Mouse (Mus musculus) kidney, postnatal 36 days (tissue): ENCODE data around the gene Ncam2.

Experiments used
- DNase-seq, 2 experiments: peaks; one replicate each; pipeline ENCODE4 v3.0.0; 2021 to 2022; ENCODE audit warnings: mixed read lengths in 2 of 2

Ncam2 gene

GRCm38 (mm10) chr16:81656550-81656949 is 456.1 kb downstream of the Ncam2 start:
- no peak for DNase-seq

DNA sequence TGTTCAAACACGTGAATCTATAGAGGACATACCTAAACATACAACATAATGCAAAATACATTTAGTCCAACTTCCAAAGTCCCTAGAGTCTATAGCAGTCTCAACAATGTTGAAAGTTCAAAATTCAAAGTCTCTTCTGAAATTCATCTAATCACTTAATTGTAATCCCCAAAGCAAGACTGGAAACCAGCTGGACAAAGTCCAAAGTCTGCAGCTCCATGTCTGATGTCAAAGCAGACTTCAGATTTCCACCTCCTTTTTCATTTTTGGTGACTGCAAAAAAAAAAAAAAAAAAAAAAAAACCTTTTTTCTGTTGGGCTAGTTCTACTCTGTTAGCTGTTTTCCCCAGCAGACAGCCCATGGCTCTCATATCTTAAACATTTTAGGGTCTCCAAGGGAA is 473.4 kb downstream of the Ncam2 start:
- DNase-seq, result peak; percentile 2 to 10

- DNase-seq, result peak; percentile 3 to 4
Observed at GRCm38 (mm10) chr16:81675546-81675945, 475.0 kb downstream of the Ncam2 start.
